Mouse (Mus musculus): ENCODE data around the gene Olfr994.

The Olfr994 gene

GRCm38 (mm10) chr2:85436351-85436750, at the start of gene Olfr994:
Gene Olfr994, minus strand, starts transcription at chr2:85436451.
- no peak for DNase-seq (ENCODE audit: extremely low read depth, insufficient read length, low spot score)

GRCm38 (mm10) chr2:85466801-85467325, 30.6 kb upstream of the Olfr994 start:
- no peak for DNase-seq (ENCODE audit: extremely low read depth, insufficient read length, low spot score)

DNA sequence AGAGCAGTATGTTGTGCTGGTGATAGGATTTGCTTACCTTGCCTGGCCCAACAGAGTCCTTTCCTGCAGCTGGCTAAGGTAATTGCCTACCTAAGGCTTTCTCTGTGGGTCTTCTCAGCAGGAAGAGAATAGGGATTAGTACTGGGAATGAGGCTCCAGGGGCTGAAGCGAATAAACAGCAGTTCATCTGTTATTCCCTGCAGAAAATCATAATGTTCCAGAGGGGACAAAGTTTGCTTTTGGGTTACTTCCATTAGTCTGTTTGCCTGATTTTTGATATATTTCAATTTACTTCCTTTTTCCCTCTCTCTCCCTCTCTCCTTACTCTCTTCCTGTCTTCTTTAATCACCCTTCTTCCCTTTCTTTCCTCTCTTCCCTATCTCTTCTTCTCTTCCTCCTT, 7.3 kb upstream of the Olfr994 start, which contains the start of gene Olfr995:
Gene Olfr995 (minus strand): TSS at position 101 of the 400 bp plus-strand sequence.
- DNase-seq (ENCODE audit: extremely low read depth, insufficient read length, low spot score), result no peak

DNA sequence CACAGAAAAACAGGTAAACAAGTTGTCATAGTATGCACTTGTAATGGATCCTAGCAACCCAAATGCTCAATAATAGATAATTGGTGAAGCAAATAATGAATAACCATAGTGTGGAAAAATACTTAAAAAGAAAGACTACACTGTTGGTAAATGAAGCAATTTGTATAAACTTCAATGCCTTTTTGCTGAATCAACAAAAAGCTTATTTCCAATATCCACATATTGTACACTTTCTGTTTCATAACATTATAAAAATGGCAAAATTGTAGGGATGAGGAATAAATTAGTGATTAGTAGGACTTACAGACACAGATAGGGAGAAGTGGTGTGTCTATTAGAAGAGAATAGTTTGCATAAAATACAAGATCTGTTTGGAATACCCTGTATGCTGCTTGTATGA, 6.3 kb upstream of the Olfr994 start:
- no peak for DNase-seq (ENCODE audit: extremely low read depth, insufficient read length, low spot score)

GRCm38 (mm10) chr2:85425893-85426292, 10.4 kb downstream of the Olfr994 start:
- no peak for DNase-seq (ENCODE audit: extremely low read depth, insufficient read length, low spot score)

DNA sequence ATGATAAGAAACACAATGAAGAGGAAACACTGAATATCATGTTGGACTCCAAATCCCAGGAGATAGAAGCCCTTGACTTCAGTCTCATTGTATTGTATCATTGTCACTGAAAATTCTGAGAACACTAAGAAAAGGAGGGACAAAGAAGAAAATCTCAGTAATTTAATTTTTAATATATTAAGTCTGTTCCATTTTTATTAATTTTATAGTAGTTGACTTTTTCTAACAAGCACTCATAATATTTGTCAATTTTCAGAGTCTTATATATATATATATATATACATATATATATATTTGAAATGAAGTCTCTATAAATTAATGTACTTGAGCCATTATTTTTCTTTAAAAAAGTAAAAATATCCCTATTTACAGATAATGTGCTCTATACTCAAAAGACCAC, 21.5 kb downstream of the Olfr994 start, which contains the start of gene Olfr993:
Gene Olfr993 (minus strand): TSS at position 101 of the 400 bp plus-strand sequence.
- DNase-seq (ENCODE audit: extremely low read depth, insufficient read length, low spot score), result no peak

DNA sequence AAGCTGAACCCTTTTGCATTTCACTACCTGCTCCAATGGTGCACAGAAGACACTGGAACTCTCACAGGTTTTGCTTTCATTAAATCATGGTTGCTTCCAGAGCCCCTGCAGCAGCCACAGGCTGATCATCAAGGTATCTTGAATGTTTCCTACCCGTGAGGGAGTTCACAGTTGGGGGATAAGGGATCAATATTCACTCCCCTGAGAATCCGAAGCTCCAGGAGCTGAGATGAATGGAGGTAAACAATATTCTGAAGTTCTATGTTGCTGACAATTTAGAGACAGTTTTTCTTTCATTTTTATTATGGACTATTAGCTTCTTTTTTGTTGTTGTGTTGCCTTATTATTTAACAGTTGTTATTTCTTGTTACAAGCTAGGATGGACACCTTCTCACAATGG, 26.9 kb downstream of the Olfr994 start, which contains the start of gene Olfr992:
Gene Olfr992 (minus strand): TSS at position 101 of the 400 bp plus-strand sequence.
- DNase-seq (ENCODE audit: extremely low read depth, insufficient read length, low spot score), result no peak
